Mouse (Mus musculus) limb, embryonic 12.5 days (tissue): ENCODE data around the gene Arntl. TPM values are rescaled to one million over a fixed set of nuclear protein-coding genes. Genes with fewer than 3 reads are reported as not detected.

Experiments used
- ATAC-seq: fragments of 200-750 bp; cut with Nextera tagmentation; 2 replicates; pipeline ENCODE4 v1.8.0; 2017; ENCODE audit warnings: low read depth, moderate TSS enrichment; ENCODE audit not compliant: insufficient number of reproducible peaks, insufficient read depth, low FRiP score, low TSS enrichment
- H3K27ac ChIP-seq: fragments of 300-500 bp; sonication (generic); 2 replicates; pipeline ENCODE4 v1.5.1; 2016; ENCODE audit warnings: mild to moderate bottlenecking, moderate library complexity
- H3K27me3 ChIP-seq: fragments of 300-500 bp; sonication (generic); 2 replicates; pipeline ENCODE4 v1.6.1; 2016; ENCODE audit warnings: mild to moderate bottlenecking, moderate library complexity
- H3K36me3 ChIP-seq: fragments of 300-500 bp; sonication (generic); 2 replicates; pipeline ENCODE4 v1.6.1; 2016; ENCODE audit warnings: mild to moderate bottlenecking, moderate library complexity
- H3K4me1 ChIP-seq: fragments of 300-500 bp; sonication (generic); replicated peaks from 2 replicates; pipeline ENCODE4 v1.6.1; 2016
- H3K4me2 ChIP-seq: fragments of 300-500 bp; sonication (generic); 2 replicates; pipeline ENCODE4 v1.6.1; 2016; ENCODE audit warnings: mild to moderate bottlenecking, moderate library complexity
- H3K4me3 ChIP-seq: fragments of 300-500 bp; sonication (generic); replicated peaks from 2 replicates; pipeline ENCODE4 v1.5.1; 2016; ENCODE audit warnings: mild to moderate bottlenecking
- H3K9ac ChIP-seq: fragments of 300-500 bp; sonication (generic); replicated peaks from 2 replicates; pipeline ENCODE4 v1.6.1; 2016; ENCODE audit warnings: mild to moderate bottlenecking, moderate library complexity
- H3K9me3 ChIP-seq: fragments of 300-500 bp; sonication (generic); 2 replicates; pipeline ENCODE4 v1.6.1; 2016; ENCODE audit warnings: mild to moderate bottlenecking, moderate library complexity
- WGBS: fragments of 180-500 bp; shearing (Covaris S2); methylation state at CpG from one replicate; pipeline ENCODE4 v1.1.7; 2016; 5-methylcytosine and 5-hydroxymethylcytosine counted together
- polyA plus RNA-seq: library from polyadenylated mRNA; unstranded; fragments of >200 nt; fragmentation: Nextera tagmentation; extraction: Ambion mirVana; gene quantifications from 2 replicates; pipeline ENCODE4 v1.2.1, GENCODE M21; 2016

The Arntl gene
- polyA plus RNA-seq, 1 experiment from 2014 or later, result 7.4 TPM

- Histone ChIP-seq H3K27me3 (no peaks in the 10 kb centered on the region), H3K27ac (no peak overlapping the region), H3K9ac (no peak overlapping the region), H3K36me3 (no peaks in the 10 kb centered on the region), H3K4me3 (no peak overlapping the region), H3K4me1 (0 out of 2 replicates have a peak, but pooled peaks cover 5% of the 10 kb centered on the region), H3K9me3 (no peaks in the 10 kb centered on the region), H3K4me2 (no peak overlapping the region)
- ATAC-seq, result no peak
- WGBS, result 75% methylated on average over 2 of the region's 2 CpGs
These were observed 63.7 kb downstream of the Arntl start for GRCm38 (mm10) chr7:113270991-113271390.

DNA sequence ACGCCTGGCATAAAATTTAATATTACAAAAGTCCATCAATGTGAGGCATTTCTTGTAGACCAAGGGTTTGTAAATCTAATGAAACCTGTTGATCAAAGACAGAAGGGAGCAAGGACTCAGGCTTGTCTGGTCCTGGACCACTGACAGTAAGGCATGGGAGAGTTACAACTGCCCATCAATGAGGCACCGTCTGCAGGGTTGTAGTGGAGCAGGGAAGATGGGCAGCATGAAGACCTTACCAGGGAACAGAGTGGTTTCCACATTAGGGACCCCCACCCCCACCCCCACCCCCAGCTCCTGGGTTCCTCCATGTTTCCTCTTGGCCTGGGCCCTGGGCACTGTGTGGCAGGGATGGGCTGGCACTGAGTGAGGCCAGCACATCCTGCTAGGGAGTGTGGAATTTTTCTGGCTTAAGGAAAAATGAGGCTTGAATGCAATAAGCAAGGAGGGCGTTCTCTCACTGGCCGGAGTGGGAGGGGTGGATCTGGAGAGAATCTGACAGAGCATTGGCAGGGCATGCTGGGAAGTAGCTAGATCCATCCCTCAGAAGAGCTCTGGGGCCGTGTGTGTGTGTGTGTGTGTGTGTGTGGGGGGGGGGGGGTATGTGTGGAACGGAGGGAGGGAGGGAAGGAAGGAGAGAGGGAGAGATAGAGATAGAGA lies 65.2 kb downstream of the Arntl start:
- H3K27me3 ChIP-seq, result no peaks in the 10 kb centered on the region
- no peak overlapping the region for H3K4me3 ChIP-seq
- H3K4me2 ChIP-seq, result no peak overlapping the region
- no peaks in the 10 kb centered on the region for H3K9me3 ChIP-seq
- WGBS, result 81% methylated on average over 5 of the region's 6 CpGs
- H3K4me1 ChIP-seq, result 0 out of 2 replicates have a peak, but pooled peaks cover 5% of the 10 kb centered on the region
- ATAC-seq, result no peak
- no peaks in the 10 kb centered on the region for H3K36me3 ChIP-seq
- no peak overlapping the region for H3K9ac ChIP-seq
- H3K27ac ChIP-seq, result no peak overlapping the region

- H3K27ac ChIP-seq, result no peak overlapping the region
- WGBS, result 74% methylated on average over 2 of the region's 2 CpGs
- H3K9me3 ChIP-seq, result no peaks in the 10 kb centered on the region
- H3K9ac ChIP-seq, result no peak overlapping the region
- H3K36me3 ChIP-seq, result no peaks in the 10 kb centered on the region
- no peaks in the 10 kb centered on the region for H3K27me3 ChIP-seq
- no peak overlapping the region for H3K4me2 ChIP-seq
- H3K4me1 ChIP-seq, result 0 out of 2 replicates have a peak, but pooled peaks cover 3% of the 10 kb centered on the region
- ATAC-seq, result no peak
- H3K4me3 ChIP-seq, result no peak overlapping the region
These were observed 70.0 kb downstream of the Arntl start for GRCm38 (mm10) chr7:113277245-113277644.

- Histone ChIP-seq H3K4me2 (no peak overlapping the region), H3K4me3 (no peak overlapping the region), H3K9me3 (no peaks in the 10 kb centered on the region), H3K27ac (no peak overlapping the region), H3K27me3 (no peaks in the 10 kb centered on the region), H3K36me3 (0 out of 2 replicates have a peak, but pooled peaks cover under 1% of the 10 kb centered on the region), H3K4me1 (0 out of 2 replicates have a peak, but pooled peaks cover 3% of the 10 kb centered on the region), H3K9ac (no peak overlapping the region)
- no peak for ATAC-seq
- 70% methylated on average over 2 of the region's 4 CpGs for WGBS
These were observed 71.2 kb downstream of the Arntl start for GRCm38 (mm10) chr7:113278493-113278892.

GRCm38 (mm10) chr7:113279246-113279645 lies 72.0 kb downstream of the Arntl start:
- no peaks in the 10 kb centered on the region for H3K27me3 ChIP-seq
- 62% methylated on average over 2 of the region's 2 CpGs for WGBS

DNA sequence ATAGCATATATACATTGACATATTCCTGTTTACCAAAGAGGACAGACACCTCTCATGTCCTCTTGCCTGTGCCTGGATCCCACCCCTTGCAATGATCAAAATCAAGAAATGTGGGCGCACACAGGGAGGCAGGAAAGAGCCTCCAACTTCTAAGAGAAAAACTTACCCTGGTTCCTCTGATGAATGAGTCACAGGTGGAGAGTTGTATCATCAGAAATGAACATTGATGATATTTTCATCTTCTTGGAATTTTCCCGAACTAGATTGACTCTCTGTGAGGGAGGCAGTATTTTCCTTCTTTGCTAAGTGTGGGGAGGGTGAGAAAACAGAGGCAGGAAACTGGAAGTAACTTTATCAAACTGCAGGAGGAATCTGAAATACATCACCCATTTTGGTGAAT lies 78.1 kb downstream of the Arntl start:
- Histone ChIP-seq H3K4me2 (no peak overlapping the region), H3K4me1 (no peaks in the 10 kb centered on the region), H3K9ac (no peak overlapping the region), H3K9me3 (no peaks in the 10 kb centered on the region), H3K27ac (no peak overlapping the region), H3K27me3 (no peaks in the 10 kb centered on the region), H3K4me3 (no peak overlapping the region), H3K36me3 (0 out of 2 replicates have a peak, but pooled peaks cover 3% of the 10 kb centered on the region)
- ATAC-seq, result no peak
- WGBS, result 85% methylated on average over 2 of the region's 2 CpGs

More at GRCm38 (mm10) chr7:113279246-113279645, 72.0 kb downstream of the Arntl start:
- ATAC-seq, result no peak
- H3K9me3 ChIP-seq, result no peaks in the 10 kb centered on the region
- 0 out of 2 replicates have a peak, but pooled peaks cover 3% of the 10 kb centered on the region for H3K4me1 ChIP-seq
- 0 out of 2 replicates have a peak, but pooled peaks cover 3% of the 10 kb centered on the region for H3K36me3 ChIP-seq
- no peak overlapping the region for H3K4me3 ChIP-seq
- no peak overlapping the region for H3K4me2 ChIP-seq
- H3K27ac ChIP-seq, result no peak overlapping the region
- no peak overlapping the region for H3K9ac ChIP-seq

DNA sequence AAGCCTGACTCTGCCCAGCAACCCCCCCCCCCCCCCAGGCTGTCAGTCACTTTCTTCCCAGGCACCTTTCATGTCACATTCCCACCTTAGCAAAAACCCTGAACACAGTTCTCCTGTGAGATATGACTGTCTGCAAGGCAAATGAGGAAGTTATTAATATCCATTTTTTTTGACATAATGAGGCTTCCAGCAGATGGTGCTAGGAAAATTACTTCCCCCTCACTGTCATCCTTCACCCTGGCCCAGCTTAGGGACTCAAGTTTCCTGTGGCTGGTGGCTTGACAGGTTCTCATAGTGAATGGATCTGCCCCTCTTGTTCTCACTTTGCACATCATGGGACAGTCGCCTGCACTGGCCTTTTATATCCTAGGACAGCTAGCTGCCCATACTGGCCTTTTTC lies 81.9 kb downstream of the Arntl start:
- ATAC-seq, result no peak
- no peaks in the 10 kb centered on the region for H3K36me3 ChIP-seq
- no peaks in the 10 kb centered on the region for H3K9me3 ChIP-seq
- WGBS, result 76% methylated on average over 1 of the region's 1 CpGs
- no peak overlapping the region for H3K9ac ChIP-seq
- H3K4me1 ChIP-seq, result peaks cover 2% of the 10 kb centered on the region; the same call in 1 of the 2 replicates
- no peak overlapping the region for H3K27ac ChIP-seq
- H3K4me2 ChIP-seq, result no peak overlapping the region
- H3K27me3 ChIP-seq, result no peaks in the 10 kb centered on the region
- H3K4me3 ChIP-seq, result no peak overlapping the region

GRCm38 (mm10) chr7:113291741-113292140 lies 84.5 kb downstream of the Arntl start:
- H3K27ac ChIP-seq, result no peak overlapping the region
- no peak overlapping the region for H3K4me2 ChIP-seq
- WGBS, result 88% methylated on average over 5 of the region's 5 CpGs
- no peaks in the 10 kb centered on the region for H3K9me3 ChIP-seq
- H3K36me3 ChIP-seq, result no peaks in the 10 kb centered on the region
- H3K4me3 ChIP-seq, result no peak overlapping the region
- no peaks in the 10 kb centered on the region for H3K27me3 ChIP-seq
- no peak for ATAC-seq
- H3K4me1 ChIP-seq, result peaks cover 17% of the 10 kb centered on the region
- H3K9ac ChIP-seq, result no peak overlapping the region

DNA sequence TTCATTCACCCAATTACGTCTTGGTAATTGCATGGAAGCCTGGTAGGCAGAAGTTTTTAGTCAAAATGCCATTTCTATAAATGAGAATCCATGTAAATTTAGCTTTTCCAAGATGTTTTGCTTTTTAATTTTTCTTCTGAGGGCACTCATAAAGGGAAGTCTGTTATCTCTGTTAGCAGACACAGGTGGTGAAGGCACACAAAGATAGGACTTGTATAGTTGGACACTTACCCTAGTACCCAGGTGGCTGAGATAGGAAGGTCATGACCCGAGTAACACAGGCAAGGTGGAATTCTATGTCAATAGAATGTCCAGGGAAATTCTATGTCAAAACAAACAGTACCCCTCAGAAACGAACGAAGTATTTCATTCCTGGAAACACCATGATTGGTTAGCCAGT lies 84.9 kb downstream of the Arntl start:
- H3K4me3 ChIP-seq, result no peak overlapping the region
- H3K27me3 ChIP-seq, result no peaks in the 10 kb centered on the region
- H3K9ac ChIP-seq, result no peak overlapping the region
- no peaks in the 10 kb centered on the region for H3K9me3 ChIP-seq
- ATAC-seq, result no peak
- no peak overlapping the region for H3K4me2 ChIP-seq
- H3K36me3 ChIP-seq, result no peaks in the 10 kb centered on the region
- peaks cover 17% of the 10 kb centered on the region for H3K4me1 ChIP-seq
- no peak overlapping the region for H3K27ac ChIP-seq
- 87% methylated on average over 4 of the region's 4 CpGs for WGBS

- Histone ChIP-seq H3K9ac (no peak overlapping the region), H3K27me3 (no peaks in the 10 kb centered on the region), H3K4me2 (no peak overlapping the region), H3K4me1 (peaks cover 17% of the 10 kb centered on the region), H3K4me3 (no peak overlapping the region), H3K27ac (no peak overlapping the region), H3K9me3 (no peaks in the 10 kb centered on the region), H3K36me3 (peaks cover 4% of the 10 kb centered on the region; the same call in 1 of the 2 replicates)
- 90% methylated on average over 6 of the region's 6 CpGs for WGBS
- no peak for ATAC-seq
These were observed 87.3 kb downstream of the Arntl start for GRCm38 (mm10) chr7:113294598-113294997.

GRCm38 (mm10) chr7:113295077-113295890 lies 88.0 kb downstream of the Arntl start:
- 20% methylated on average over 17 of the region's 17 CpGs for WGBS
- peak overlapping the region; percentile 43 for H3K4me2 ChIP-seq
- no peaks in the 10 kb centered on the region for H3K9me3 ChIP-seq
- H3K27ac ChIP-seq, result peak overlapping the region; percentile 78
- H3K9ac ChIP-seq, result no peak overlapping the region
- H3K36me3 ChIP-seq, result peaks cover 4% of the 10 kb centered on the region; the same call in 1 of the 2 replicates
- H3K27me3 ChIP-seq, result no peaks in the 10 kb centered on the region
- H3K4me3 ChIP-seq, result no peak overlapping the region
- peaks cover 17% of the 10 kb centered on the region for H3K4me1 ChIP-seq
- ATAC-seq, result no peak
